Mouse (Mus musculus): Measurements from ENCODE around the gene Zfp385b.

- TF ChIP-seq CTCF (IDR thresholded peaks at IDR 0.05; ENCODE audit: borderline replicate concordance, insufficient read depth, low read length): no peak
- no peak for TF ChIP-seq POLR2A (IDR thresholded peaks at IDR 0.05; ENCODE audit: low read depth, low read length)
Measured at GRCm38 (mm10) chr2:77460011-77460410, 359.4 kb downstream of the Zfp385b start.

All from embryonic fibroblast, embryonic 13.5 days (primary cell).